Mouse (Mus musculus): Measurements from ENCODE around the gene Higd2a.

GRCm38 (mm10) chr13:54605426-54605825, 15.4 kb downstream of the Higd2a start:
- no peak for TF ChIP-seq CTCF (IDR thresholded peaks at IDR 0.05; ENCODE audit: control insufficient read depth, insufficient read depth, low read length)
- TF ChIP-seq POLR2A (IDR thresholded peaks at IDR 0.05; ENCODE audit: borderline replicate concordance, control insufficient read depth, low read depth, low read length), result no peak
